Mouse (Mus musculus): ENCODE results near the gene Ulbp1. TPM values are rescaled to one million over a fixed set of nuclear protein-coding genes. Genes with fewer than 3 reads are reported as not detected.

The Ulbp1 gene
- polyA plus RNA-seq (2017; shearing (Covaris generic)) = 8.7 TPM

GRCm38 (mm10) chr10:7473197-7473889 is at the start of gene Ulbp1:
TSS of gene Ulbp1 (minus strand) at chr10:7473638.

Other genes starting within 250 kb of the Ulbp1 start
- gene Lrp11, start 116.2 kb upstream of the Ulbp1 start, polyA plus RNA-seq (2017; shearing (Covaris generic)) = 0.13 TPM
- gene Nup43, start 193.9 kb upstream of the Ulbp1 start, polyA plus RNA-seq (2017; shearing (Covaris generic)) = 21.6 TPM
- 112 TPM for gene Pcmt1, start 207.5 kb upstream of the Ulbp1 start, polyA plus RNA-seq (2017; shearing (Covaris generic))
- gene Lats1, start 207.6 kb upstream of the Ulbp1 start, polyA plus RNA-seq (2017; shearing (Covaris generic)) = 3.4 TPM

Measured in activated CD4-positive, CD25-positive, alpha-beta regulatory T cell, adult 9 weeks (primary cell).